Mouse (Mus musculus) intestine, embryonic 15.5 days (tissue): ENCODE measurements around the gene Irf3. TPM values are rescaled to one million over a fixed set of nuclear protein-coding genes. Genes with fewer than 3 reads are reported as not detected.

ENCODE experiments used
- ATAC-seq: fragments of 200-750 bp; cut with Nextera tagmentation; 2 replicates; pipeline ENCODE4 v1.8.0; 2017; ENCODE audit warnings: moderate TSS enrichment, moderate library complexity
- H3K27ac ChIP-seq: fragments of 300-500 bp; sonication (generic); 2 replicates; pipeline ENCODE4 v1.5.1; 2015; ENCODE audit warnings: mild to moderate bottlenecking, inconsistent platforms
- H3K27me3 ChIP-seq: fragments of 300-500 bp; sonication (generic); replicated peaks from 2 replicates; pipeline ENCODE4 v1.6.1; 2015; ENCODE audit warnings: inconsistent platforms
- H3K36me3 ChIP-seq: fragments of 300-500 bp; sonication (generic); 2 replicates; pipeline ENCODE4 v1.6.1; 2015; ENCODE audit warnings: inconsistent platforms
- H3K4me1 ChIP-seq: fragments of 300-500 bp; sonication (generic); replicated peaks from 2 replicates; pipeline ENCODE4 v1.6.1; 2015; ENCODE audit warnings: inconsistent platforms
- H3K4me2 ChIP-seq: fragments of 300-500 bp; sonication (generic); replicated peaks from 2 replicates; pipeline ENCODE4 v1.6.1; 2015; ENCODE audit warnings: mild to moderate bottlenecking, inconsistent platforms
- H3K4me3 ChIP-seq: fragments of 300-500 bp; sonication (generic); replicated peaks from 2 replicates; pipeline ENCODE4 v1.5.1; 2015; ENCODE audit warnings: inconsistent platforms
- H3K9ac ChIP-seq: fragments of 300-500 bp; sonication (generic); 2 replicates; pipeline ENCODE4 v1.6.1; 2015; ENCODE audit warnings: inconsistent platforms
- H3K9me3 ChIP-seq: fragments of 300-500 bp; sonication (generic); 2 replicates; pipeline ENCODE4 v1.6.1; 2016; ENCODE audit warnings: inconsistent platforms
- WGBS: fragments of 180-500 bp; shearing (Covaris S2); methylation state at CpG from one replicate; pipeline ENCODE4 v1.1.7; 2015; 5-methylcytosine and 5-hydroxymethylcytosine counted together
- polyA plus RNA-seq: library from polyadenylated mRNA; unstranded; fragments of >200 nt; fragmentation: Nextera tagmentation; extraction: Ambion mirVana; gene quantifications from 2 replicates; pipeline ENCODE4 v1.2.1, GENCODE M21; 2015

Irf3 gene
- polyA plus RNA-seq, 1 experiment from 2014 or later = 89.9 TPM

DNA sequence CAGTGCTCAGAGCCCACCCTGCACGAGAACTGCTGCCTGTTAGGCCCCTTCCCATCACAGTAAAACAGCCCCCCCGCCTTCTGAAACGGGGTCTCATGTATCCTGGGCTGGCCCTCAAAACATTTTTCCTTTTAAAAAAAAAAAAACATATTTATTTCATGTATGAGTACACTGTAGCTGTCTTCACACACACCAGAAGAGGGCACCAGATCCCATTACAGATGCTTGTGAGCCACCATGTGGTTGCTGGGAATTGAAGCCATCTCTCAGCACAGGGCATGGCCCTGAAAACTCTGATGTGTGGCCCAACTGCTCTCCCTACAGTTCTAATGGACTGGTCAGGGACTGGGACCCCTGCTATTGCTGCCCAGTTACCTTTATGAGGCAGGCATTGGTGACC is 19.1 kb upstream of the Irf3 start:
- no peak for ATAC-seq
- Histone ChIP-seq H3K27ac (no peak overlapping the region), H3K4me1 (peaks cover 16% of the 10 kb centered on the region), H3K36me3 (peaks cover 57% of the 10 kb centered on the region), H3K4me2 (no peak overlapping the region), H3K27me3 (no peaks in the 10 kb centered on the region), H3K9me3 (no peaks in the 10 kb centered on the region), H3K9ac (no peak overlapping the region), H3K4me3 (no peak overlapping the region)
- 91% methylated on average over 3 of the region's 3 CpGs for WGBS

DNA sequence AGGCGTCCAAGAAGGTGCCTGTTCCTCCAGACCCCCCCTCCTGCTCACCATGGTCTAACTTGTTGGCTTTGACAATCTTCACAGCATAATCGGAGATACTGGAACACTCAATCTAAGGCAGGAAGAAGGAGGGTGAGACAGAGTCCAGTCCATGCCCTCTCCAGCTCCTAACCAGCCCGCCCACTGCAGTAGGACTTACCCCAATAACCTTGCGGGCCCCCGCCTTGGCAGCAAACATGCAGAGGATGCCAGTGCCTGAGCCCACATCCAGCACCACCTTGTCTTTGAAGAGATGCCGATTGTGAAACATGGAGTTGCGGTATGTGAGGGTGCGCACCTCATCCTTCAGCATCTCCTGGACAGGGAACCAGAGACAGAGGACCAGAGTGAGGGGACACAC is 15.9 kb upstream of the Irf3 start:
- H3K9ac ChIP-seq = no peak overlapping the region
- no peaks in the 10 kb centered on the region for H3K27me3 ChIP-seq
- no peak overlapping the region for H3K27ac ChIP-seq
- ATAC-seq = no peak
- H3K4me2 ChIP-seq = no peak overlapping the region
- H3K9me3 ChIP-seq = no peaks in the 10 kb centered on the region
- WGBS = 92% methylated on average over 8 of the region's 8 CpGs
- H3K4me1 ChIP-seq = peaks cover 19% of the 10 kb centered on the region
- no peak overlapping the region for H3K4me3 ChIP-seq
- H3K36me3 ChIP-seq = peaks cover 52% of the 10 kb centered on the region

DNA sequence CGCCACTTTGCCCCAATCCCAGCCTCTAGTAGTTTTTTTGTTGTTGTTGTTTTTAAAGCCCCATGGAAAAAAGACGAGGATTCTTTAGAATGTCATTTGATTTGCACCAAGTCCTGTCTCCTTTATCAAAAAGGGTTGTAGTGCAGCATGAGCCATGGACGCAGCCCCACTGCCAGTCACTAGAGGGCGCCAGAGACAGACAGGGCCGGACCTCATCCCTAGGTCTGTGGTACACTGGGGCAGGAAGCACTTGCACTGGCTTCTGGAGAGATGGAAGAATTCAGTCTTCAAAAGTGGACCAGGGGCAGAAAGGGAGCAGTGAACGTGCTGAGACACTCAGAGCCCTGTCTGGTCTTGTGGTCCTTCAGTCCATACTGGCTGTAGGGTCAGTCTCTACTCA is 14.4 kb upstream of the Irf3 start:
- Histone ChIP-seq H3K27ac (no peak overlapping the region), H3K27me3 (no peaks in the 10 kb centered on the region), H3K4me1 (peaks cover 23% of the 10 kb centered on the region), H3K36me3 (peaks cover 38% of the 10 kb centered on the region), H3K4me3 (no peak overlapping the region), H3K4me2 (no peak overlapping the region), H3K9me3 (no peaks in the 10 kb centered on the region), H3K9ac (no peak overlapping the region)
- ATAC-seq = no peak
- 30% methylated on average over 6 of the region's 6 CpGs for WGBS

DNA sequence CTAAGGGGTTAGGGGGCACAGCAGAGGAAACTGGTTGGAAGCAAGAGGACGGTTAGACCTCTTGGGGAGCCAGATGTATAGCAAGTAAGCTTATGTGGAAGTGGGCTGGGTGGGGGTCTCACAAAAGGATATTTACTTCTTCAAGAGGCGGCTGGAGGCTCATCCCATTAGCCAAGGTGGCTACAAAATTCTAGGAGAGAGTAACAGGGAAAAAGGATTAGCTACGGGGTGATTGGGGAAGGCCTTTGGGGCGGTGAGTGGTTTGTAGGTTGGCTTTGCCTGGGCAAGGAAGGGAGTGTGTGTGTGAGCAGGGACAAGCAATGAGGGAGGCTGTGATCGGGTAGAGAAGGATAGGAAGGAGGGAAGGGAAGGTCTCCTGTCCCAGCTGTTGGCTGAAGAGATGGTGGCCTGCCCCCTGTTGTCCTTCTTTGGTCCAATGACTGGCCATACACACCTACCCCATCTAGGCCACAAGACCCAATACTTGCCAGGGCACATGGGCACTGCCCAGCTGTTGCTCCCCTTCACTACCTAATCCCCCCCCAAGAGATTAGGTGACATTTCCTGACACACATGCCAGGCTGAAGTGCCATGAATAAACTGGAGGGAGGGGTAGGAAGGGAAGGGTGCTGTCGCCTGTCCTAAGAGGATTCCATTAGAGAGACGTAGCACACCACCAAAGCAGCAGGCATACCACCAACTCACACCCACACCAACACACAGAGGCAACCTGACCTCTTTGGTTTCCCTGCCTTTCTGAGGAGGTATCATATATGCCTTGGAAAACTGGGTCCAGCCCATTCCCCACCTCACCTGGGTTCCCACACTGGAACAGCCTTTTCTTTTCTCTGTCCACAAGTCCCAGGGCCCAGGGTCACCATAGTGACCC is 13.3 kb upstream of the Irf3 start:
- peak overlapping the region; percentile 70 for H3K4me2 ChIP-seq
- H3K4me1 ChIP-seq = peaks cover 27% of the 10 kb centered on the region
- H3K27ac ChIP-seq = peak overlapping the region; percentile 96; the same call in 1 of the 2 replicates
- no peaks in the 10 kb centered on the region for H3K9me3 ChIP-seq
- 66% methylated on average over 7 of the region's 7 CpGs for WGBS
- no peaks in the 10 kb centered on the region for H3K27me3 ChIP-seq
- 0 out of 2 replicates have a peak overlapping the region, but pooled peaks have one; percentile 17 for H3K9ac ChIP-seq
- H3K4me3 ChIP-seq = 0 out of 2 replicates have a peak overlapping the region, but pooled peaks have one; percentile 97
- no peak for ATAC-seq
- H3K36me3 ChIP-seq = peaks cover 28% of the 10 kb centered on the region

DNA sequence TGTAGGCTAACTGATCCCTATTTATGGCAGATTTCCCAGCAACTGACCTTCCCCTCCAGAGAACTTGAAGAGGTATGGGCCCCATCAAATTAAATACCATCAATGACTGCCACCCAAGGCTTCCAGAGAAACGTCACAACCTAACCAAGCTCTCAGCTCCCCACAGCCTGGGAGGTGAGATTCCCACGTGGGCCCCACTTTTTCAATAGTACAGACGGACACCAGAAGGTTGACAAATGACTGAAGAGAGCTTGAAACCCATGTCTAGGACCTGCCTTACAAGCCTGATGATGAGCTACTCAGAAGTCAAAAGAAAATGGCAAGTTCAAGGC is 12.6 kb upstream of the Irf3 start:
- H3K27ac ChIP-seq = 0 out of 2 replicates have a peak overlapping the region, but pooled peaks have one; percentile 96
- WGBS = 34% methylated on average over 3 of the region's 3 CpGs
- H3K4me1 ChIP-seq = peaks cover 27% of the 10 kb centered on the region
- H3K27me3 ChIP-seq = no peaks in the 10 kb centered on the region
- H3K4me3 ChIP-seq = peak overlapping the region; percentile 97
- no peak for ATAC-seq
- peaks cover 22% of the 10 kb centered on the region for H3K36me3 ChIP-seq
- H3K4me2 ChIP-seq = peak overlapping the region; percentile 70
- 0 out of 2 replicates have a peak overlapping the region, but pooled peaks have one; percentile 17 for H3K9ac ChIP-seq
- no peaks in the 10 kb centered on the region for H3K9me3 ChIP-seq

DNA sequence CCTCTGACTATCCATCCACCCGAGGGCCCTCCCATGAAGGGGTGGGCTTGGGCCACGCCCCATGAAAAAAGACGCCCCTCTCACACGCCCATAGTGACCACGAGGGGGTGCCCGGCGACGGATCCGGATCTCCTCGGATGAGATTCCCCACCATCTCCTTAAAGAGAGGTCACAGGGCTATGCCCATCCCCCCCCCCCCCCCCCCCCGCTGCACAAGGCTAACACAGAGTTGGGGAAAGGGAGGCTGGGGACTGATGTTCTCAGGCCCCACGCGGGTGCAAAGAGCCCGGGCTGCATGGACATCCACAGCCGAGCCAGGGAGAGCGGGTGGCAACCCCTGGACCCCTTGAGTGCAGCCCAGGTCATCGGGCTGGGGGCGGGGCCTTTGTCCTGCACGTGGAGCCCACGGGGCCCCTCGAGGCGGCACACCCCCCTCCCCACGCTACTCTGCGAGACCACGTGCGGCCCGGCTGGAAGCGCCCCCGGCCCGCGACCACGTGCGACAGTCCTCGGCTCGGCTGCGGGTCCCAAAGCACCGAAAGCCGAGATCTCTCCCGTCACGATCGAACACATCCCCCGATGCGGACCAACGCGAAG is 11.8 kb upstream of the Irf3 start:
- H3K4me1 ChIP-seq = peaks cover 27% of the 10 kb centered on the region
- peak overlapping the region; percentile 97 for H3K4me3 ChIP-seq
- H3K9me3 ChIP-seq = no peaks in the 10 kb centered on the region
- H3K4me2 ChIP-seq = peak overlapping the region; percentile 70
- peak overlapping the region; percentile 96 for H3K27ac ChIP-seq
- H3K36me3 ChIP-seq = peaks cover 14% of the 10 kb centered on the region
- under 1% methylated on average over 44 of the region's 45 CpGs for WGBS
- H3K27me3 ChIP-seq = no peaks in the 10 kb centered on the region
- H3K9ac ChIP-seq = peak overlapping the region; percentile 97
- ATAC-seq = peak; percentile 7

DNA sequence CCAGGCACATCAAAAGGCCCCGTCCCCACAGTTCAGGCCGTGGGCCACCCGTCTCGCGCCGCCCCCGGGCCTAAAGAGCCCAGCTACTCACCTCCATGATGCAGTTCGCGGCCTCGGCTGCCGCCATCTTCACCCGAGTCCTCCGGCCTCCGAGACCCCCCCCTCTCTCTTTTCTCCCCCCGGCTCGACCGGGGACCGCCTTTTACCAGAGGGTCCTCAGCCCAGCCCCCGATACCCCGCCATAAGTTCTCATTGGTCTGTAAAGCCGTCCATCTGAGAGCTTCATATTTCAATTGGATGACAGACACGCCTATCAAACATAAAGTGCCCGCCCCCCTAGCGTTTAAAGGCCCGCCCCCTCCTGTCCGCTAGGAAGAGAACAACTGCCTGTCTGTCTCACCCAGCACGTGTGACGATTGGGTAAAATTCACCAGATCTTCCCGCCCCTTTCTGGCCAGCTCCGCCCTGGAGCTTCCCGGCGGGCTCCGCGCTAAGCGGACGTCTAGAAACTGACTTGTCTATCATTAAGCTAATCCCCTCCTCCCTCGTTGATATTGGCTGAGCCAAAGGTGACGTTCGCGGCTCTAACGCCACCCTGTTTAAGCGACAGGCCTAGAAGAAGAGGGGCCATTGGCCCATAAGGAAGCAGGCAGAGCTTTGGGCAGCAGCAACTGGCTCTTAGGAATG is 11.1 kb upstream of the Irf3 start, which contains the start of gene Prmt1:
Gene Prmt1, minus strand, starts transcription at position 377 of the 687 bp plus-strand sequence.
- ATAC-seq = peak; percentile 96
- Histone ChIP-seq H3K4me3 (peak within 1 kb of the TSS; percentile 97), H3K4me1 (peaks cover 27% of the 10 kb centered on the region), H3K9me3 (no peaks in the 10 kb centered on the region), H3K36me3 (peaks cover 9% of the 10 kb centered on the region), H3K27me3 (no peaks in the 10 kb centered on the region), H3K27ac (peak within 1 kb of the TSS; percentile 96), H3K9ac (peak within 1 kb of the TSS; percentile 97), H3K4me2 (peak within 1 kb of the TSS; percentile 70)
- WGBS = under 1% methylated on average over 42 of the region's 42 CpGs

DNA sequence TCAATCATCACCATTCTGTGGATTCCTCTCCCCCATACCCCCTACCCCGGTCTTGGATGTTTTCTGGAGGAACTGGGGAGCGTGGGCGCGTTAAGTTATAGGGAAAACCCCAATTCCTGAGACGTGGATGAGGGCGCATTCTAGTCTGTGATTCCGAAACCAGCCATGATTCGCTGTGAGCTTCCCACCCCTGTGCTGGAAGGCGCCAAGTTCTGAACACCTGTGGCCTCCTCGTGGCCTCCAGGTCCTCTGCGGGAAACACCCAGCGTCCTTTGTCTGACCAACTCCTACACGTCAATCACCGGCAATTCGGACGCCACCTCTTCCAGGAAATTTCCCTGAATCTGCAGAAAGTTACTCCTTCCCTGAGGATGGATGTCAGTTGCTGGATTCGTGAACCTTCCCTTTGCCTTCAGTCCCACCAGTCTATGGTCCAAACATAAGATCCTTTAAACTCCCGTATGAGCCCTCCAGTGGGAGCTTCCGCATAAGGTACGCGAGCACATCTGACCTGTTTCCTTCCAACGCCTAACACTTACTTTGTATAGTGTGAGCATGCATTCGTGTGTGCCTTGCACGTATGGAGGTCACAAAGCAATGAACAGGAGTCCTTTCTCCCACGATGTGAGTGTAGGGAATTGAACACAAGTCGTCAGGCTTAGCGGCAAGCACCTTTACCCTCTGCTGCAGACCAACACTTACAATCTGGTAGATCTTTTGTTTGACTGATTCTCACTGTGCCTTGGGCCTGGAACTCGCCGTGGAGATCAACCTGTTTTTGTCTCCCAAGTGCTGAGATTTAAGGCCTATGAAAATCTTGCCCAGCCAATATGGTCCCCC is 10.3 kb upstream of the Irf3 start:
- H3K9ac ChIP-seq = peak overlapping the region; percentile 56
- under 1% methylated on average over 29 of the region's 29 CpGs for WGBS
- H3K4me1 ChIP-seq = peaks cover 27% of the 10 kb centered on the region
- H3K36me3 ChIP-seq = peaks cover 1% of the 10 kb centered on the region
- peak overlapping the region; percentile 95 for H3K27ac ChIP-seq
- peak; percentile 50 for ATAC-seq
- H3K27me3 ChIP-seq = no peaks in the 10 kb centered on the region
- H3K9me3 ChIP-seq = no peaks in the 10 kb centered on the region
- H3K4me3 ChIP-seq = peak overlapping the region; percentile 97
- H3K4me2 ChIP-seq = peak overlapping the region; percentile 61

DNA sequence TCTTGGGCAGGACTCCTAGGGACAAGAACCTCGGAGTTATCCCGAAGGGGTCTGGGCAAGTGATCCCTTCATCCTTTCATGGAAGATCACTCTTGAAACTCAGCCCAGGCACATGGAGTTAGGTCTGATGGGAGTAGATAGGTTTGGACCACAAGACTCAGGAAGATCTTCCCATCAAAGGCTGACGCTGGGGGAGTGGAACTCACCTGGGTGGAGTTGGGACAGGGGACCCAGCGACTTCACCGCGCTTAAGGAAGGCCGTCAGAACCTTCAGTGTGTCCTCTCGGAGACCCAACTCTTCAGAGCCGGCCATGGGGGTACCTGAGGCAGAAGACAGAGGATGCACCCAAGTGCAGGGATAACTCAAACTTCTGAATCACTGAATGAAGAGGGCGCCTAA is 776 bp upstream of the Irf3 start:
- H3K4me3 ChIP-seq = peak overlapping the region; percentile 52
- 0 out of 2 replicates have a peak, but pooled peaks have one; percentile 4 for ATAC-seq
- H3K9me3 ChIP-seq = no peaks in the 10 kb centered on the region
- WGBS = 11% methylated on average over 10 of the region's 10 CpGs
- H3K27me3 ChIP-seq = no peaks in the 10 kb centered on the region
- peaks cover 31% of the 10 kb centered on the region for H3K36me3 ChIP-seq
- H3K4me2 ChIP-seq = peak overlapping the region; percentile 89
- H3K4me1 ChIP-seq = peaks cover 22% of the 10 kb centered on the region
- peak overlapping the region; percentile 59 for H3K27ac ChIP-seq
- H3K9ac ChIP-seq = peak overlapping the region; percentile 56

DNA sequence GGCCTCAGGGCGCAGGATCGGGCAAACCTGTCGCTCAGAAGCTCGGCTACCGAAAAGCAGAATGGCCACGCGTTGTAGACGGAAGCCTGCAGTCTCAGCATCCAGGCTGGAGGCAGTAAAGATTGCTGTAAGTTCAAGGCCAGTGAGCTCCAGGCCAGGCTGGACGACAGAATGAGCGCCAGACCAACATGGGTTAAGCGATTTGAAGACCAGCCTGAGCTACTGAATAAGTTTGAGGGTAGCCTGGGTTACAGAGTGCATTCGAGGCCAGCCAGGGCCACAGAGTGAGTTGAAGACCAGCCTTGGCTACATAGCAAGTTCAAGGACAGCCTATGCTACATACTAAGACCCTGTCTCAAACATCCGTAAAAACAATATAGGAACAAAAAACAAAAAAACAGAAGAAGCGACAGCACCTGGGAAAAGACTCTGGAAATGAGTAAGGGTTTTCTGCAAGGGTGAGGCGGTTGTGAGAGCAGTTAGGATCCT is 536 bp downstream of the Irf3 start:
- Histone ChIP-seq H3K27ac (peak overlapping the region; percentile 86), H3K36me3 (peaks cover 35% of the 10 kb centered on the region), H3K27me3 (no peaks in the 10 kb centered on the region), H3K4me1 (peaks cover 23% of the 10 kb centered on the region), H3K4me3 (peak overlapping the region; percentile 52), H3K9ac (peak overlapping the region; percentile 70), H3K9me3 (no peaks in the 10 kb centered on the region), H3K4me2 (peak overlapping the region; percentile 84)
- 2% methylated on average over 15 of the region's 15 CpGs for WGBS
- peak; percentile 23 for ATAC-seq

DNA sequence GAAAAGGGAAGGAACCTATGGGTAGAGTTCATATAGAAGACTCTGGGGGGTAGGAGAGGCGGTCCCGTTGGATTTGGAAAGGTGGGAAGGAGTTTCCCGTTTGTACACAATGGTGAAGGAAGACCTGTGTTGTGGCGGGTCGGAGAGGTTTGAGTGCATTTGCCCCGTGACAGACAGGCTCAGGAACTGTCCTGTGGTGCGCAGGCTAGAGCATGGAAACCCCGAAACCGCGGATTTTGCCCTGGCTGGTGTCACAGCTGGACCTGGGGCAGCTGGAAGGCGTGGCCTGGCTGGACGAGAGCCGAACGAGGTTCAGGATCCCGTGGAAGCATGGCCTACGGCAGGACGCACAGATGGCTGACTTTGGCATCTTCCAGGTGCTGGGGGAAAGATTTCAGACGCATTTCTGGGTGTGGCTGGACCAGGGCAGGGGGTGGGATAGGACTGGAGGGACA is 1.1 kb downstream of the Irf3 start, which contains the start of gene Bcl2l12:
Gene Bcl2l12, minus strand, starts transcription at position 212 of the 455 bp plus-strand sequence.
- Histone ChIP-seq H3K36me3 (peaks cover 36% of the 10 kb centered on the region), H3K4me2 (peak within 1 kb of the TSS; percentile 84), H3K27me3 (no peaks in the 10 kb centered on the region), H3K4me3 (peak within 1 kb of the TSS; percentile 52), H3K9me3 (no peaks in the 10 kb centered on the region), H3K27ac (peak within 1 kb of the TSS; percentile 86), H3K9ac (peak within 1 kb of the TSS; percentile 70), H3K4me1 (peaks cover 23% of the 10 kb centered on the region)
- ATAC-seq = peak; percentile 6
- under 1% methylated on average over 18 of the region's 18 CpGs for WGBS
